Comparison of ENCODE assay signal across 30 mouse cellular contexts in genomic region chr17:25450329-25450728, GRCm38 (mm10). TPM values are rescaled to one million over a fixed set of nuclear protein-coding genes. Genes with fewer than 3 reads are reported as not detected.
DNase-seq lines count a peak whose midpoint lies in the region; ATAC-seq and TF ChIP-seq lines count a peak whose summit lies in the region.
"Had no signal": no experiment of that assay in that cellular context is flagged by ENCODE, and none has a peak within 500 bp of the region (broad histone marks: within the 10 kb centered on the region; RNA-seq: fewer than 3 reads in every experiment).

No protein-coding gene starts in this region.

- peak overlapping the region; percentile 56; the same call in 1 of the 2 replicates for H3K9ac ChIP-seq in heart, embryonic 11.5 days (ENCODE audit: low read depth, low read length)
- H3K9ac ChIP-seq in heart, adult 2 months (ENCODE audit: low read depth, low read length), result no peak overlapping the region
- peak overlapping the region; percentile 5; the same call in 1 of the 2 replicates for H3K9ac ChIP-seq in neural tube, embryonic 13.5 days
- H3K9ac ChIP-seq: embryonic facial prominence, embryonic 13.5 days; forebrain, embryonic 12.5 days; forebrain, embryonic 15.5 days; heart, embryonic 13.5 days; hindbrain, embryonic 13.5 days; intestine, embryonic 15.5 days had no signal

- H3K4me3 ChIP-seq in heart, embryonic 11.5 days (ENCODE audit: low read depth, low read length), result no peak overlapping the region
- no peak overlapping the region for H3K4me3 ChIP-seq in heart, adult 2 months
- H3K4me3 ChIP-seq in neural tube, embryonic 13.5 days, result no peak overlapping the region
- H3K4me3 ChIP-seq: embryonic facial prominence, embryonic 13.5 days; erythroblast, embryonic 14.5 days; forebrain, embryonic 12.5 days; forebrain, embryonic 15.5 days; heart, embryonic 13.5 days; hindbrain, embryonic 13.5 days; intestine, embryonic 15.5 days had no signal

- no peaks in the 10 kb centered on the region; the same call in 1 of the 2 replicates for H3K27me3 ChIP-seq in heart, embryonic 11.5 days (ENCODE audit: control insufficient read depth, insufficient read depth, low read length)
- no peaks in the 10 kb centered on the region for H3K27me3 ChIP-seq in heart, adult 2 months (ENCODE audit: control insufficient read depth, insufficient read depth, low read length)
- no peaks in the 10 kb centered on the region for H3K27me3 ChIP-seq in neural tube, embryonic 13.5 days
- H3K27me3 ChIP-seq: embryonic facial prominence, embryonic 13.5 days; forebrain, embryonic 15.5 days; intestine, embryonic 15.5 days had no signal

- ATAC-seq in heart, embryonic 11.5 days (replicated peaks; ENCODE audit: insufficient number of reproducible peaks, low FRiP score, low TSS enrichment), result no peak
- no peak for ATAC-seq in neural tube, embryonic 13.5 days (ENCODE audit: low read depth)
- ATAC-seq: CD4-positive, CD25-positive, alpha-beta regulatory T cell, adult 4 months; forebrain, embryonic 15.5 days; hindbrain, embryonic 16.5 days; intestine, embryonic 15.5 days had no signal

- WGBS in heart, embryonic 11.5 days (ENCODE audit: insufficient replicate concordance), result 51% methylated on average over 4 of the region's 4 CpGs
- WGBS in heart, adult 2 months, result 68% methylated on average over 4 of the region's 4 CpGs
- 74% methylated on average over 4 of the region's 4 CpGs for WGBS in neural tube, embryonic 13.5 days

- no peaks in the 10 kb centered on the region for H3K79me2 ChIP-seq in heart, adult 2 months (replicated peaks; ENCODE audit: control insufficient read depth, insufficient read depth, low read length)

- DNase-seq in adrenal gland, adult 8-10 months, result peak; percentile 64
- no peak for DNase-seq in adrenal gland, adult 18-20 months (ENCODE audit: low spot score in 2 of 2)
- DNase-seq in heart, adult 2 months, result no peak
- no peak for DNase-seq in neural tube, embryonic 10.5 days (ENCODE audit: extremely low spot score, low spot score)
- DNase-seq in urinary bladder, postnatal 25 days (ENCODE audit: low spot score), result no peak
- DNase-seq: cerebellum, adult 18-20 months; cerebellum, adult 9-10 months; cerebellum, postnatal 14 days; gastrocnemius, postnatal 25 days; heart, postnatal 14 days; heart, postnatal 4 days; kidney, adult 11 months; kidney, adult 8-10 months had no signal

- peaks cover 14% of the 10 kb centered on the region for H3K4me1 ChIP-seq in heart, embryonic 11.5 days (ENCODE audit: control insufficient read depth, insufficient read depth, low read length)
- no peaks in the 10 kb centered on the region for H3K4me1 ChIP-seq in heart, adult 2 months (ENCODE audit: control insufficient read depth, insufficient read depth, low read length)
- peaks cover 1% of the 10 kb centered on the region; the same call in 1 of the 2 replicates for H3K4me1 ChIP-seq in neural tube, embryonic 13.5 days (replicated peaks)
- H3K4me1 ChIP-seq: embryonic facial prominence, embryonic 13.5 days; forebrain, embryonic 12.5 days; forebrain, embryonic 15.5 days had no signal

- no peak overlapping the region for H3K27ac ChIP-seq in heart, embryonic 11.5 days (ENCODE audit: low read depth, low read length)
- no peak overlapping the region for H3K27ac ChIP-seq in heart, adult 2 months
- no peak overlapping the region for H3K27ac ChIP-seq in neural tube, embryonic 13.5 days (replicated peaks)
- H3K27ac ChIP-seq: embryonic facial prominence, embryonic 13.5 days; forebrain, embryonic 12.5 days; forebrain, embryonic 15.5 days; heart, embryonic 13.5 days; hindbrain, embryonic 13.5 days; intestine, embryonic 15.5 days had no signal

- TF ChIP-seq POLR2A in heart, adult 2 months (IDR thresholded peaks at IDR 0.05; ENCODE audit: insufficient read depth, low read depth, low read length), result no peak

- H3K9me3 ChIP-seq in heart, embryonic 11.5 days (replicated peaks; ENCODE audit: control insufficient read depth, low read length), result no peaks in the 10 kb centered on the region
- 0 out of 2 replicates have a peak, but pooled peaks cover 4% of the 10 kb centered on the region for H3K9me3 ChIP-seq in neural tube, embryonic 13.5 days
- H3K9me3 ChIP-seq: embryonic facial prominence, embryonic 13.5 days; forebrain, embryonic 12.5 days; forebrain, embryonic 15.5 days; heart, embryonic 13.5 days; hindbrain, embryonic 13.5 days; intestine, embryonic 15.5 days had no signal

- H3K4me2 ChIP-seq in heart, embryonic 11.5 days, result no peak overlapping the region
- H3K4me2 ChIP-seq in neural tube, embryonic 13.5 days, result no peak overlapping the region
- H3K4me2 ChIP-seq: embryonic facial prominence, embryonic 13.5 days; forebrain, embryonic 12.5 days; forebrain, embryonic 15.5 days; heart, embryonic 13.5 days; hindbrain, embryonic 13.5 days; intestine, embryonic 15.5 days had no signal

- intact Hi-C loops in heart, adult 2 months (cut with DNase I), result no loop called here

- TF ChIP-seq CTCF in heart, adult 2 months (IDR thresholded peaks at IDR 0.05), result no peak

- no peaks in the 10 kb centered on the region for H3K36me3 ChIP-seq in heart, embryonic 11.5 days (ENCODE audit: control insufficient read depth, insufficient read depth, low read length)
- H3K36me3 ChIP-seq in heart, adult 2 months (ENCODE audit: control insufficient read depth, insufficient read depth, low read length), result no peaks in the 10 kb centered on the region
- H3K36me3 ChIP-seq in neural tube, embryonic 13.5 days, result no peaks in the 10 kb centered on the region
- H3K36me3 ChIP-seq: embryonic facial prominence, embryonic 13.5 days; forebrain, embryonic 12.5 days; forebrain, embryonic 15.5 days; heart, embryonic 13.5 days; hindbrain, embryonic 13.5 days; intestine, embryonic 15.5 days had no signal

- no peak for TF ChIP-seq EP300 in heart, adult 2 months (IDR thresholded peaks at IDR 0.05; ENCODE audit: insufficient read depth, low read depth, low read length)

RNA-seq across cellular contexts. Expression of gene Tekt4, which starts 4.1 kb away (rescaled TPM):
- total RNA-seq in adrenal gland, adult 8-10 months (2022), result under 1 TPM in 2 of 4 experiments, not detected in 2; 0.23 to 0.45 TPM
- total RNA-seq in adrenal gland, adult 18-20 months (2021), result not detected
- 0.97 and 1.2 TPM in 2 replicates for polyA plus RNA-seq in heart, embryonic 11.5 days (2014; fragmentation: Nextera tagmentation; extraction: Ambion mirVana)
- total RNA-seq in heart, adult 2 months (2021), result not detected
- 0.61 and 1.2 TPM in 2 replicates for polyA plus RNA-seq in heart, adult 2 months (2012; rRNA removed)
- polyA plus RNA-seq in neural tube, embryonic 13.5 days (2015; fragmentation: Nextera tagmentation; extraction: Ambion mirVana), result 0.57 and 0.87 TPM in 2 replicates
- total RNA-seq: common myeloid progenitor, adult 5-6 weeks; gastrocnemius, adult 8-10 months; gastrocnemius, postnatal 25 days; MEL had no signal
- polyA plus RNA-seq: C2C12; CD4-positive, CD25-positive, alpha-beta regulatory T cell, adult 4 months; embryonic facial prominence, embryonic 13.5 days; erythroblast, embryonic 14.5 days; intestine, embryonic 15.5 days had no signal

RNA-seq across cellular contexts. Expression of gene Cacna1h, which starts 16.7 kb away (rescaled TPM):
- 100 to 1,000 TPM; 117 to 206 (median 157) TPM for total RNA-seq in adrenal gland, adult 8-10 months (2022)
- total RNA-seq in adrenal gland, adult 18-20 months (2021), result 10 to 100 TPM; 69.5 to 83.9 TPM
- 10.3 and 10.6 TPM in 2 replicates for polyA plus RNA-seq in heart, embryonic 11.5 days (2014; fragmentation: Nextera tagmentation; extraction: Ambion mirVana)
- 1 to 10 TPM; 4.5 to 5.5 TPM for total RNA-seq in heart, adult 2 months (2021)
- polyA plus RNA-seq in heart, adult 2 months (2012; rRNA removed), result 20.4 and 23.2 TPM in 2 replicates
- polyA plus RNA-seq in neural tube, embryonic 13.5 days (2015; fragmentation: Nextera tagmentation; extraction: Ambion mirVana), result 12.0 and 12.6 TPM in 2 replicates
- polyA plus RNA-seq: C2C12; CD4-positive, CD25-positive, alpha-beta regulatory T cell, adult 4 months had no signal

RNA-seq across cellular contexts. Expression of gene Sstr5, which starts 46.8 kb away (rescaled TPM):
- 1 to 10 TPM; 1.0 to 1.4 (median 1.2) TPM for total RNA-seq in adrenal gland, adult 8-10 months (2022)
- 1 to 10 TPM; 2.1 to 2.4 TPM for total RNA-seq in adrenal gland, adult 18-20 months (2021)
- polyA plus RNA-seq in heart, embryonic 11.5 days (2014; fragmentation: Nextera tagmentation; extraction: Ambion mirVana), result 0.84 and 1.0 TPM in 2 replicates
- total RNA-seq in heart, adult 2 months (2021), result not detected
- polyA plus RNA-seq in heart, adult 2 months (2012; rRNA removed), result not detected in 2 replicates
- 0.39 and 0.42 TPM in 2 replicates for polyA plus RNA-seq in neural tube, embryonic 13.5 days (2015; fragmentation: Nextera tagmentation; extraction: Ambion mirVana)
- total RNA-seq: common myeloid progenitor, adult 5-6 weeks; gastrocnemius, adult 8-10 months; gastrocnemius, postnatal 25 days; heart, adult 8-10 months; heart, postnatal 14 days; heart, postnatal 4 days; MEL had no signal
- polyA plus RNA-seq: C2C12; CD4-positive, CD25-positive, alpha-beta regulatory T cell, adult 4 months; erythroblast, embryonic 14.5 days; gonadal fat pad, adult 2 months had no signal

Comparison
In these comparisons a context has a peak if more than half of its experiments do, and no peak if none do; other contexts are left out.
1. RNA of gene Cacna1h, which starts 16.7 kb away (total RNA-seq): 117 to 206 TPM in adrenal gland, adult 8-10 months and 69.5 to 83.9 TPM in adrenal gland, adult 18-20 months; 4.5 to 5.5 TPM in heart, adult 2 months; every median in the first group is over 10 times any median in the second.